Mouse (Mus musculus): ENCODE measurements around the gene Sema4d.
A peak's percentile ranks its signal among the peaks of the same experiment; 100 is the strongest.
"Not testable (repeated sequence)": the region's sequence is repeated elsewhere in the genome, so short reads cannot be mapped to it uniquely, and the experiment has no call there.

Gene Sema4d

GRCm38 (mm10) chr13:51793425-51793891, at the start of gene Sema4d:
TSS of gene Sema4d (minus strand) at chr13:51793747.
- peak; percentile 42 to 51 for DNase-seq

GRCm38 (mm10) chr13:51843298-51843697, 49.8 kb upstream of the Sema4d start:
- no peak for DNase-seq

- DNase-seq = no peak
Observed at GRCm38 (mm10) chr13:51842773-51843172, 49.2 kb upstream of the Sema4d start.

- no peak for DNase-seq
Observed at GRCm38 (mm10) chr13:51842191-51842590, 48.6 kb upstream of the Sema4d start.

- no peak for DNase-seq
Observed at GRCm38 (mm10) chr13:51841541-51842115, 48.1 kb upstream of the Sema4d start.

- no peak for DNase-seq
Observed at GRCm38 (mm10) chr13:51840702-51841101, 47.2 kb upstream of the Sema4d start.

- peak in 1 of 2 experiments; percentile 25 for DNase-seq
Observed at GRCm38 (mm10) chr13:51839250-51840026, 45.9 kb upstream of the Sema4d start.

GRCm38 (mm10) chr13:51837402-51837801, 43.9 kb upstream of the Sema4d start:
- no peak for DNase-seq

- DNase-seq = not testable (repeated sequence)
Observed at GRCm38 (mm10) chr13:51835208-51835607, 41.7 kb upstream of the Sema4d start.

- DNase-seq = no peak
Observed at GRCm38 (mm10) chr13:51834520-51834919, 41.0 kb upstream of the Sema4d start.

- DNase-seq = not testable (repeated sequence)
Observed at GRCm38 (mm10) chr13:51834024-51834423, 40.5 kb upstream of the Sema4d start.

GRCm38 (mm10) chr13:51833611-51834010, 40.1 kb upstream of the Sema4d start:
- no peak for DNase-seq

GRCm38 (mm10) chr13:51832491-51832890, 38.9 kb upstream of the Sema4d start:
- no peak for DNase-seq

GRCm38 (mm10) chr13:51830744-51831450, 37.4 kb upstream of the Sema4d start:
- no peak for DNase-seq

GRCm38 (mm10) chr13:51823822-51824495, 30.4 kb upstream of the Sema4d start:
- no peak for DNase-seq

GRCm38 (mm10) chr13:51821988-51822387, 28.4 kb upstream of the Sema4d start:
- no peak for DNase-seq

- no peak for DNase-seq
Observed at GRCm38 (mm10) chr13:51819351-51819750, 25.8 kb upstream of the Sema4d start.

- DNase-seq = no peak
Observed at GRCm38 (mm10) chr13:51818944-51819326, 25.4 kb upstream of the Sema4d start.

- DNase-seq = no peak
Observed at GRCm38 (mm10) chr13:51818170-51818943, 24.8 kb upstream of the Sema4d start.

- DNase-seq = no peak
Observed at GRCm38 (mm10) chr13:51816559-51817041, 23.1 kb upstream of the Sema4d start.

- peak; percentile 39 to 41 for DNase-seq
Observed at GRCm38 (mm10) chr13:51815865-51816504, 22.4 kb upstream of the Sema4d start.

GRCm38 (mm10) chr13:51814646-51815045, 21.1 kb upstream of the Sema4d start:
- DNase-seq = no peak
